Mouse (Mus musculus) cerebellum, postnatal 25 days (tissue): Measurements from ENCODE around the gene 4933411K16Rik.

ENCODE experiments used
- DNase-seq, 2 experiments: peaks; one replicate each; pipeline ENCODE4 v3.0.0; 2021; ENCODE audit warnings: mixed read lengths in 2 of 2

The 4933411K16Rik gene

GRCm38 (mm10) chr19:42035456-42036248 lies 16.4 kb upstream of the 4933411K16Rik start, which contains the start of gene Ankrd2:
Gene Ankrd2, plus strand, starts transcription at chr19:42036000.
- DNase-seq: peak; percentile 91 to 94

DNA sequence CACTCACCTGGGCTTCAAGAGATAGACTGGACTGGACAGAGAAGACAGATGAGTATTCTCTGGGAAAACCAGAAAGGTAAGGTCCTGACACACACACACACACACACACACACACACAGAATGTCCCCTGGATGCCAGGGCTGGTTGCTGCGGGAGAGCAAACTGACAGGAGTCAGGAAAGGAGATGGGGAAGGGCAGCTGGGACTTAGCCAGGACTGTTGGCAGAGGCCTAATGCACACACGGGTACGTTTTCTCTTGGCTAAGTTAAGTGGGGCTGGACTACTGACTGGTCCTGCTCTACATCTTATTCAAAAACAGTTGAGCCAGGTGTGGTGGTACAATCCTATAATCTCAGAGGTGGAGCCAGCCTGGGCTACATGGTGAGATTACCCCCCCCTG lies 15.7 kb upstream of the 4933411K16Rik start:
- peak in 1 of 2 experiments; percentile 52 for DNase-seq

- DNase-seq: no peak
Measured at GRCm38 (mm10) chr19:42037167-42037702, 14.8 kb upstream of the 4933411K16Rik start.

DNA sequence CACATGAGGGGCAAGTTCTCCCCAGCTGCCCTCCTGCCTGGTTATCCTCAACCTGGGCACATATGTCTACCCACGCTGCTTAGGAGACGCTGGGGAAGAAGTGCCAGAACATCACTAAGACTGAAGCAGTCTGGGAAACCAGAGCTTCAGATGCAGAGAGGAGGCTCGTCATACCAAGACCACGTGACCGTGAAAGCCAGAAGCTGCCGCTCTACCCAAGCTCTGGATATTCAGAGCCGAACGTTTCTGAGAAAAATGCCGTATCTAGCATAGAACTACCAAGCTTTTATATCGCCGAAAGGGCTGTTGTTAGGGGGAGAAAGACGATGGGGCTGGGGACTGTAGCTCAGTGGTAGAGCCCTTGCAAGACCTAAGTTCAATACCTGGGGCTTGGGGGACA lies 13.7 kb upstream of the 4933411K16Rik start:
- peak in 1 of 2 experiments; percentile 9 for DNase-seq

GRCm38 (mm10) chr19:42043988-42044387 lies 8.1 kb upstream of the 4933411K16Rik start:
- no peak for DNase-seq

GRCm38 (mm10) chr19:42045269-42046102 lies 6.6 kb upstream of the 4933411K16Rik start, which contains the start of gene Hoga1:
Gene Hoga1, plus strand, starts transcription at chr19:42045610.
- peak; percentile 60 to 76 for DNase-seq

DNA sequence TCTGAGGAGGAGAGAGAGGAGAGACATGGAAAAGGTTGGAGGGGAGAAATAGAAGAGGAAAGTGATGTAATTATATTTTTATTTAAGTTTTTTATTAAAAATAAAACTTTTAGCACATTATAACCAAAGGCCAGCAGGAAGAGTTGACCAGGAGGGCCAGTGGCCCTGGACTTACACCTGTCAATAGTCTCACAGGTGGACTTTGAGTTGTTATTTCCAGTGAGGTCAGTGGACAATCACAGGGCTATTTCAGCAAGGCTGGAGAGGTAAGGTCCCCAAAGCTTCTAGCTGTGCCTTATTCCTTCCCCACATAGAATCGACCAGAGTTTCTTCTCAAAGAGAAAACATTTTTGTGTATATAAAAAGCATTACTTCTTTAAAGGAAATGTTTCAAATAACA lies 1.8 kb upstream of the 4933411K16Rik start:
- no peak for DNase-seq

GRCm38 (mm10) chr19:42051351-42051750 lies 697 bp upstream of the 4933411K16Rik start:
- no peak for DNase-seq

GRCm38 (mm10) chr19:42054255-42054654 lies 2.2 kb downstream of the 4933411K16Rik start:
- no peak for DNase-seq

- DNase-seq: no peak
Measured at GRCm38 (mm10) chr19:42055881-42056280, 3.8 kb downstream of the 4933411K16Rik start.

DNA sequence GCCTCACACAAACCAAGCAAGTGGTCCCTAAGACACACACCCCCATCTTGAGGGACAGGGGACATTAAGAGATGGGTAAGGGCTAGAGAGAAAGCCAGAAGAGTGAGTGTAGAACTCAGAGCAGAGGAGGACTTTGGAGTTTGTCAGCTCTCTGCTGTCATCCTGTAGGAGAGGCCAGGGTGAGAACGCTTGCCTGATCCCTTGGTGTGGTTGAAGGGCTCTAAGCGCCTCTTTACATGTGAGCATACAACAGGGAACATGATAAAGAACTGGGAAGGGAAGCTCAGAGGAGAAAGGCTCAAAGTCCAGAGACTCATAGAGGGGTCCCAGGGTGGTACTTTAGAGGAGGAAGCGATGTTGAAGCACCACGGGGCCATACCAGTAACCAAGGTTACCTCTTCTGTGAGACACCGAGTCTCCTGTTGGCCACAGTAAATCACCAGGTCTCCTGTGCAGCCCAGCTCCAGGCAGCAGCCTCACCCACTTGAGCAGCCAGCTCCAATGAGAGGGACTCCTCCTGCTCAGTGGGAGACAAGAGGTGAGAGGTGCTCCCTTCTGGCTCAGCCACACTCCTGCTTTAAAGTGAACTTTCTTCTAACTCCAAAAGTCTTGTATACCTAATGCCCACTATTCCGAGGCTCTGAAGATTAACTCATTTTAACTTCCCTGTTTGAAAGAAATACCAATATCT lies 4.8 kb downstream of the 4933411K16Rik start:
- DNase-seq: no peak

- no peak for DNase-seq
Measured at GRCm38 (mm10) chr19:42058426-42058825, 6.4 kb downstream of the 4933411K16Rik start.

DNA sequence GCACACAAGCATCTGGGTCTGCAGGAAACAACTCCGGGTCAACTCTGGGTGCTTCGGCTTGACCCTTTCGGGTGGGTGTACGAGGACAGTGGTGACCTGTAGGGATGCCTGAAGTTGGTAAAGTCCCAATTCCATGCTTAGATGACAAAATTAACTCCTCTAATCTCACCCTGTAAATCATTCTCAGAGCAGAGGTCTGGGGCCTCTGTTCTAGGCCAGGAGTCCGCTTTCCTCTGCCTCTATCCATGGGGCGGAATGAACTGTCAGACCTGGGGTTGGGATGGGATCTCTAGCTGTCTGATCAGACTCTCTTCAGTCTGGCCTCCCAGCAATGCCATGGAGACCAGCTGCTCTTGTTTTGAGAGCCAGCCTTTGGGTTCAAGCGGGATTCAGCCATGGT lies 9.4 kb downstream of the 4933411K16Rik start:
- DNase-seq: no peak

DNA sequence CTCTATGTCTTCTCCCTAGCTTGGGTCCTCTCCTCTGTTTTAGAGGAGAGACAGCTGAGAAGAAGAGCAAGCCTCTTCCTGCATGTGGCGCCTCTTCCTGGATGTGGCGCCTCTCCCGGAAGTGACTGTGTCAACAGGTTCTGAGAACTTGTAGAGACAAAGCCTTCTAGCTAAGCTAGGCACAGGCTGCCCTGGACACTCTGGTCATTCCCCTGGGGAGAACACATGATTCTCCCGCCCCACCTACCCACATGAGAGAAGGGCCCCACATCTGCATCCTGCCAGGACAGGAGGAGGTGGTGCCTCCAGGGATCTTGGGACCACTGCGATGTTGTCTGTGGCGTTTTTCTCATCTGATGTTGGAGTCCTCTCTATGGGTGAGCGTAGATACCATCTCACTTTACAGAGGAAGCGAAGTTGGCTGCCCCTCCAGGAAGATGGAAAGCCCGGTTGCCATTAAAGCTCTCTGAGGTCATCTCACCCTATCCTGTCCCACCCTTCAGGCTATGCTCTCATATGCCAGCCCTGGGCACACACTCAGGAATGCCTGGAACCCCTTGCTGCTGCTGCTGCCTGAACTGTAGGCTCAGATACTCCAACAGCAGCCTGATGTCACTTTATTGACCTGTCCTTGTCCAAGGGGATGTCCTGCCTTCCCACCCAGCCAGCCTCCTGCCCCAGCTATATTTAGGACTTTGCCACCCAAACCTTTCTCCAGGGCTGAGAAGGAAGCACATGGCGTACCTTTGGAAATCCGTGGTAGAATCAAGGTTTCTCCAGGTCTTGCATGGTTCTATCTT lies 16.6 kb downstream of the 4933411K16Rik start:
- DNase-seq: peak in 1 of 2 experiments; percentile 21

- DNase-seq: peak; percentile 36 to 55
Measured at GRCm38 (mm10) chr19:42069241-42069525, 17.1 kb downstream of the 4933411K16Rik start.

- no peak for DNase-seq
Measured at GRCm38 (mm10) chr19:42071221-42071620, 19.2 kb downstream of the 4933411K16Rik start.

- no peak for DNase-seq
Measured at GRCm38 (mm10) chr19:42071886-42072608, 20.0 kb downstream of the 4933411K16Rik start.

DNA sequence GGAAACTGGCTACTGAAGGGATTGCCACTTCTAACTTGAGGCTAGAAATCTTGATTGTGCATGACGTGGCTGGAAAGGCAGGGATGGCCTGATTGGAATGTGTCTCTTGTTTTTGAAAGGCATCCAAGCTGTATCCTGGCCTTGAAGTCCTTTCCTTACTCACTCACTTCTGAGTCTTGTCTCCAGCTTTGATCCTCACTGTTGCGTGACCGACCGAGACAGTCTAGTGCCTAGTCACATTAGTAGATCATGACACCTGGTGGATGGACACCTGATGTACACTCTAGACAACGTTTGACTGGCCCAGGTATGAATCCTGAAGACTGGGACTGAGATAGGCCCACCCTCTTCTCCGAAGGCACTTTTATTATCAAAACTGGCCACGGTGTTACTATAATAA lies 20.8 kb downstream of the 4933411K16Rik start:
- DNase-seq: no peak

GRCm38 (mm10) chr19:42075051-42075450 lies 23.0 kb downstream of the 4933411K16Rik start:
- DNase-seq: no peak

- DNase-seq: no peak
Measured at GRCm38 (mm10) chr19:42075992-42076391, 23.9 kb downstream of the 4933411K16Rik start.

DNA sequence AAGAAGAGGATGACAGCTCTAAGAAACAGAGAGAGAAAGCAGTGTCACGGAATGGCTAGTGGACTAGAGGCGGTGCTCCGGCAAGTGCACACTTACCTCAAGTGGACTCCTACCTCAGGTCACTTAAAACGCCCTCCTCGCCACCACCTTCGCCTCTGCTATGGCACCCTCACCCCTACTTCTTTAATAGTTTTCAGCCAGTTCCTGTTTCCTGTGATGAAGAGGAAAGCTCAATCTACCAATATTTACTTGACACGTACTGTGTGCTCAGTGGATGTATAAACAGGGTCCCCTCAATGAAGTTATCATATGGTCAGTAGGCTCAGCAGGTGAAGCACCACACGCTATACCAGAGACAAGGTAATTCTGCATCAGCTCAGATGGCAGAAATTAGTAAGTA lies 26.5 kb downstream of the 4933411K16Rik start:
- DNase-seq: no peak
